Mouse (Mus musculus) ZHBTc4 (cell line): ENCODE results near the gene Scn2a.

Experiments used
- DNase-seq: peaks from one replicate; pipeline ENCODE4 v3.0.0-alpha.2; 2011; ENCODE audit warnings: low read depth, low spot score

Gene Scn2a

GRCm38 (mm10) chr2:65620556-65621166 lies at the start of gene Scn2a:
Scn2a (plus strand) TSS chr2:65620771.
- DNase-seq: peak; percentile 65

DNA sequence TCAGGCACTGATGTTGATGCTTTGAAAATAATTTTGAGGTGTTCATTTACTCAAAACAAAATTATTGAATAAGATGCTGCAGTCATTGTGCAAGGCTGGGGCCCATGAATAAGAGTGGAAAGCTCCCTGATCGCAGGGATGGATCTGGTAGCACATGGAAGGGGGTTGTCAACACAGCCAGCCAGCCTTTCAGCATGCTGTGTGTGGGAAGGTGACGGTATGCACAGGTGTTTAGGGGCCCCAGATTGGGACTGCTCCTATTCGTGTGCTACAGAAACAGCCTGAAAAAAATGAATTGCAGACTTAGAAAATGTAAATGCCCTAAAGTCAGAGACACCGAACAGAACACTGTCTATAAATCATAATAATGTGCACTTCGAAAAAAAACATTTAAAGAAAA lies 32.9 kb upstream of the Scn2a start:
- DNase-seq: no peak

DNA sequence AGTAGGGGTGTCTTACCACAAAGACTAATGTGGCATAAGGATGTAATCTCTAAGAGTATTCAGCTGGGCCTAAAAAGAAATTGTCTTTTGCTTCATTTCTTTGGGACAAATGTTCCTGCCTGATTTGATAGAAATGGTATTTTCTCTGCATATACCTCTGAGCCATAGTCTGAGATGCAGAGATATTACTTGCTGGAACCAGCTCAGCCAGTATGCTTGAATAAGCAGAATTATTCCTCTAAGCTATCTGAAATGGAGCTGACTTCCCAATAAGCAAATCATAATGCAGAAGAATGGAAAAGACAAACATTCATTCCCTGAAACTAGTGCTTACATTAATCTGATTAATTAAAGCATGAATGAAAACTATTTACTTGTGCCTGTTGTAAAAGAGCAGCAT lies 12.8 kb upstream of the Scn2a start:
- DNase-seq: no peak

DNA sequence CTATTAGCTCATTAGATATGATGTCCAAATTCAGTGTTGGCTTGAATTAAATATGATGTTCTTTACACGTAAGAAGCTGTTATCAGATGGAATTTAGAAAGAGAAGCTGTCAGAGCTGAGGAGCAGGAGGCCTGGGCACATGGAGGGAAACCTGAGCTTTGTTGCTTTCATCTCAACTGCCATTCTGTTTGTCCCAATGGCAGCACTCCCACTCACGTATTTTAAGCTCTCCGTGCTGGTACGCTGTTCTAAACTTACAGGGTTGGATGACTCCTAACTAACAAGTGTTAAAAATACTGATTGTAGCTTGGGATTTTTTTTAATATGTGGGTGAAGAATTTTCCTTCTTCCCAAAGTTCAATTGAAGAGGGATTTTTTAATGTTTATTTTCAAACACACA lies 8.7 kb upstream of the Scn2a start:
- no peak for DNase-seq

DNA sequence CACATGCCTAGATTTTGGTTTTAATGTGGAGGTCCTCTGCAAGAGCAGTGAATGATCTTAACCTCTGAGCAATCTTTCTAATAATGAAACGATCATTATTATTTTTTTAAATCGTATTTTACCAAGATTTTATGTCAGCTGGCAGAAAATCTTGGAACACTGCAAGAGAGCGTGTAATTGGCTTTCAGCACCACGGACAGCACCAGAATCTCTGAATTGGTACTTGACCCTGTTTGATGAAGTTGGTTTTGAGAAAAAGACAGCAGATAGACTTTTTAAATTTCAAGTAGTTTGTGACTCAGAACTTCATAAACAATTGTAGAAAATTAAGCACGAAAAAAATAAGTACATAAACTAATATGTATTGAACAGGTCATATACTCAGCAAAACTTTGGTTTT lies 790 bp upstream of the Scn2a start:
- DNase-seq: peak; percentile 53

DNA sequence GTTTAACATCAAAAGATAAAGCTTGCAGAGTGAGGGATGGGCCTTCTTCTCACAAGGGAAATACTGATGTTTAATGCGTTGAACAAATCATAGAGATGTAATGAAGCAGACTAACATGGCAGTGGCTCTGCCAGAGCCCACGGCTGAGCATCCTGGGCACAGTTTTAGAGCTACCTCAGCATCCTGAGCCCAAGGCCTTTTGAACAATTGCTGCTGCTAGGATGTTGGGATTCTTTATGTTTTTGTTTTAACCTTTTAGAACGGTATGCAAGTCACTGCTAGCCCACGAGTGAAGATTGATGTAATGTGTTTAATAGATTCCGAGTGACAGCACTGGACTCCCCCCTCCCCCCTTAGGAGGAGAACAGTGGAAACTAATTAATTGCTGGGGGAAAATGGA lies 683 bp downstream of the Scn2a start:
- DNase-seq: no peak

GRCm38 (mm10) chr2:65621838-65622237 lies 1.3 kb downstream of the Scn2a start:
- no peak for DNase-seq

- DNase-seq: no peak
These were observed 32.1 kb downstream of the Scn2a start for GRCm38 (mm10) chr2:65652636-65653035.

GRCm38 (mm10) chr2:65657031-65657430 lies 36.5 kb downstream of the Scn2a start:
- DNase-seq: no peak

DNA sequence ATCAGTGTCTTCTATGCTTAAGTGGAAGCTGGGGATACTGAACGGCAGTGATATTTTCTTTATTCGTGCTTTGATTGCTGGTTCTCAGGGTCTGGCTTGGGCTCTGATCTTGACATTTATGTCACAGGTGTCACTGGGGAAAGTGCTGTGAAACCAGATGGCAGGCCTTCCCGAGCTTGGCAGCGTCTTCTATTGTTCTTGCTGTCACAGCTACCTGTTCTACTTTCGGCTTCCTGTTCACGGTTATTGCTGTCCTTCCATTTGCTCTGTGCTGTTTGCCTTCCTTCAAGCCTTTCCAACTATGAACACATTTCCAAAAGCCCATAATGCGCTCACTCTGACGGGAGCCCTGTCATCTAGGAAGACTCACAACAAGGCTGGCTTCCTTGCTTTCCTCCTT lies 37.9 kb downstream of the Scn2a start:
- no peak for DNase-seq

DNA sequence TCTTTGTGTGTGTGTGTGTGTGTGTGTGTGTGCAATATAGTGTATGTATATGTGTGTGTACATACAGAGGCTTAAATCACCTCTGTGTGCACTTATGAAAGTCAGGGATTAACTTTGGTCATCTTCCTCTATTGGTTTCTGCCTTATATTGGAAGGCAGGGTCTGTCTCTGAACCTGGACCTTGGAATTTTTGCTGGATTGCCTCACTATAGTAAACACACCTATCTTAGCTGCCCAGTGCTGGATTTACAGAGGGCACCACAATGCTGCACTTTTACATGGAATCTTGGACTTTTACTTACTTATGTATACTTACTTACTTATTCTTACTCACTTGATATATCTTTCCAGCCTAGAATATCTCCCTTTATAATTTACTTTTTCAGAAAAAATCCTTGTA lies 43.3 kb downstream of the Scn2a start:
- no peak for DNase-seq

- no peak for DNase-seq
These were observed 43.9 kb downstream of the Scn2a start for GRCm38 (mm10) chr2:65664481-65664880.

- no peak for DNase-seq
These were observed 44.6 kb downstream of the Scn2a start for GRCm38 (mm10) chr2:65665180-65665579.

- DNase-seq: no peak
These were observed 47.2 kb downstream of the Scn2a start for GRCm38 (mm10) chr2:65667590-65668436.

GRCm38 (mm10) chr2:65668437-65669135 lies 48.0 kb downstream of the Scn2a start:
- DNase-seq: peak; percentile 93

DNA sequence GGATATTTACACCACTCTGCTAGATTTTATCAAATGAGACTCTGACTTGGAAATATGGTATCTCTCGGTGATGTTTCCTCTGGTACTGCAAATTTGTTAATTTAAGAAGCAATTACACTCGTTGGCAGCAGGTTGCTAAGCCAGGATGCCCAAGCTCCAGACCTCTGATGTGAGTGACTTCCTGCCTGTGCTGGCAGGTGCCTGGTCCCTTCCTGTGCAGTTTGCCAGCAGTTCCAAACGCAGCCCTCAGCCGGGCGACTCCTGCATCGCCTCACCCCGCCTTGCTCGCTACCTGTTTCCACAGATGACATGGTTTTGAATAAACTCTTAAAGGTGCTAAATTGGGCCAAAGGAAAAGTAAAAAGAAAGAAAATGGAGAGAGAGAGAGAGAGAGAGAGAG lies 49.0 kb downstream of the Scn2a start:
- no peak for DNase-seq

DNA sequence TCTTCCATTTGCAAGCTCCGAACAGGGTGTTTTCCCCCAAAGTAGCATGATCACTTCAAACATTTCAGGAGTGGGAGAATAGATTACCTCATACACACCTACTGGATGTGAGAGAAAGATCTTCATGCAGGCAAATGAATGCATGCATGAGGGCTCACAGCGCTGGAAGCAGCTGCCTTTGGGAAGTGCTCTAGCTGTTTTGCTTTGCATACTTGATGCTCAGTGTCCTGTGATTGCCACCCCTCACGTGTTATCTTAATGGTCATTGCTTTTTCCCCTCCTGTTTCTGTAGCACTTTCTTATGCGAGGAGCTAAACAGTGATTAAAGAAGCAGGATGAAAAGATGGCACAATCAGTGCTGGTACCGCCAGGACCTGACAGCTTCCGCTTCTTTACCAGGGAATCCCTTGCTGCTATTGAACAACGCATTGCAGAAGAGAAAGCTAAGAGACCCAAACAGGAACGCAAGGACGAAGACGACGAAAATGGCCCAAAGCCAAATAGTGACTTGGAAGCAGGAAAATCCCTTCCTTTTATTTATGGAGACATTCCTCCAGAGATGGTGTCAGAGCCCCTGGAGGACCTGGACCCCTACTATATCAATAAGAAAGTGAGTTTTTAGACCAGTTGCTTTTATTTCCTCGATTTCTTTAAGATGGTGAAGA lies 49.7 kb downstream of the Scn2a start:
- DNase-seq: no peak

GRCm38 (mm10) chr2:65679621-65680020 lies 59.0 kb downstream of the Scn2a start:
- DNase-seq: no peak

DNA sequence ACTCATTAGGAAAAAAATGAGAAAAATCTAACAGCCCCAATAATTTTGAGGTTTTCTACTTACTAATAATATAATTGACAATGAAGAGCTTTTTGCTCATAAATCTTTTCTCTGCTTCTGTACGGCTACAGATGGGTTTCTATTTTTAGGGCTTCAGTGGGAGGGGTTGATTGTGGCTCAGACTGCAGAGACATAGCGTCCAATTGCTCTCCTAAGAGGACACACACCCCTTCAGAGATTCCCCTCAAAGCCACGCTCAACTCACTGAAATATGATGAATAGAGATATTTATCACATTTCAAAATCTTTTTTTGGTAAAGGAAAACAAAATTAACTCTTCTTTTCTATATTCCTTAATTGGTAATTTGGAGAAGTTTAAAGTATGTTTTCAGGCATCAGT lies 64.6 kb downstream of the Scn2a start:
- DNase-seq: no peak

GRCm38 (mm10) chr2:65690456-65691184 lies 70.0 kb downstream of the Scn2a start:
- DNase-seq: no peak

DNA sequence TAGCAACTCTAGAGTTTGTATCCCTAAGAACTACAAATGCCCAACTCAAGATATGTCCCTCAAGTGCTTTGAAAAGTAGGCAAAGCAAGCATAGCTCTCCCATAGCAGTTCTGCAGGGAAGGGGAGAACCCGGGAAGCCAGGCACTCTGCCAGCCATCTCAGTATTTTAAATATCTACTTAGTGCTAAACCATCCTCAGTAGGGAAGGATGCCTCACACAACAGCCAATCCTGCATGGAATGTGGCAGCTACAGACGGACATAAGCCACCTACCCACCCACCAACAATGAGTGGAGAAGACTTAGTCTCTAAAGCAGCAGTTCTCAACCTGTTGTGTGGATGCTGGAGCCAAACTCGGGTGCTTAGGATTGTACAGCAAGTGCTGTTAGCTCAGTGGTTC lies 73.9 kb downstream of the Scn2a start:
- DNase-seq: no peak
